ENCODE assay signal across 9 mouse cellular contexts in genomic region chr9:70671772-70672579, GRCm38 (mm10). TPM values are rescaled to one million over a fixed set of nuclear protein-coding genes. Genes with fewer than 3 reads are reported as not detected.
A peak's percentile ranks its signal among the peaks of the same experiment; 100 is the strongest.
DNase-seq lines count a peak whose midpoint lies in the region; ATAC-seq and TF ChIP-seq lines count a peak whose summit lies in the region.
"Had no signal": no experiment of that assay in that cellular context is flagged by ENCODE, and none has a peak within 500 bp of the region (broad histone marks: within the 10 kb centered on the region; RNA-seq: fewer than 3 reads in every experiment).

No protein-coding gene starts in this region.

- TF ChIP-seq POLR2A in MEL (IDR thresholded peaks at IDR 0.05; ENCODE audit: control insufficient read depth in 1 of 2, insufficient read depth in 1 of 2, low read depth in 1 of 2, low read length in 2 of 2, poor library complexity in 1 of 2), result no peak

- no peaks in the 10 kb centered on the region for H3K36me3 ChIP-seq in heart, embryonic 12.5 days
- H3K36me3 ChIP-seq in MEL (ENCODE audit: control insufficient read depth in 1 of 2, insufficient read depth in 2 of 2, low read length in 2 of 2), result peaks cover 0 to 30% of the 10 kb centered on the region in 2 experiments; a peak in 2 of 4 replicates
- no peaks in the 10 kb centered on the region for H3K36me3 ChIP-seq in heart, postnatal 0 days (replicated peaks; ENCODE audit: control insufficient read depth, insufficient read depth, low read length)
- no peaks in the 10 kb centered on the region for H3K36me3 ChIP-seq in hindbrain, embryonic 16.5 days (ENCODE audit: control insufficient read depth, insufficient read depth, low read length)
- H3K36me3 ChIP-seq: limb, embryonic 12.5 days had no signal

- H3K4me3 ChIP-seq in heart, embryonic 12.5 days, result no peak overlapping the region
- no peak overlapping the region for H3K4me3 ChIP-seq in MEL (ENCODE audit: control insufficient read depth in 1 of 2, insufficient read depth in 1 of 2, low read depth in 2 of 2, low read length in 2 of 2)
- no peak overlapping the region for H3K4me3 ChIP-seq in heart, postnatal 0 days (ENCODE audit: low read depth, low read length)
- H3K4me3 ChIP-seq in hindbrain, embryonic 16.5 days (ENCODE audit: low read length), result no peak overlapping the region
- H3K4me3 ChIP-seq: limb, embryonic 12.5 days had no signal

- no peak overlapping the region for H3K9ac ChIP-seq in heart, embryonic 12.5 days
- no peak overlapping the region for H3K9ac ChIP-seq in MEL (ENCODE audit: control insufficient read depth, low read depth, low read length, poor library complexity, severe bottlenecking)
- H3K9ac ChIP-seq in heart, postnatal 0 days (replicated peaks; ENCODE audit: low read depth, low read length), result no peak overlapping the region
- no peak overlapping the region for H3K9ac ChIP-seq in hindbrain, embryonic 16.5 days (ENCODE audit: low read depth, low read length)
- H3K9ac ChIP-seq: limb, embryonic 12.5 days had no signal

- no peak overlapping the region for H3K27ac ChIP-seq in heart, embryonic 12.5 days (ENCODE audit: poor library complexity, severe bottlenecking)
- no peak overlapping the region for H3K27ac ChIP-seq in MEL (ENCODE audit: control insufficient read depth, low read depth, low read length)
- H3K27ac ChIP-seq in heart, postnatal 0 days (ENCODE audit: low read depth), result no peak overlapping the region; the same call in 1 of the 2 replicates
- no peak overlapping the region for H3K27ac ChIP-seq in hindbrain, embryonic 16.5 days (ENCODE audit: low read depth, low read length)
- H3K27ac ChIP-seq: limb, embryonic 12.5 days had no signal

- H3K4me2 ChIP-seq in heart, embryonic 12.5 days, result no peak overlapping the region
- peak overlapping the region; percentile 28; the same call in 1 of the 2 replicates for H3K4me2 ChIP-seq in heart, postnatal 0 days (ENCODE audit: low read depth, low read length)
- H3K4me2 ChIP-seq in hindbrain, embryonic 16.5 days (ENCODE audit: low read length), result no peak overlapping the region
- H3K4me2 ChIP-seq: limb, embryonic 12.5 days had no signal

- H3K27me3 ChIP-seq in heart, embryonic 12.5 days (replicated peaks), result no peaks in the 10 kb centered on the region
- no peaks in the 10 kb centered on the region for H3K27me3 ChIP-seq in MEL (ENCODE audit: control insufficient read depth in 1 of 2, insufficient read depth in 2 of 2, low read length in 2 of 2)
- H3K27me3 ChIP-seq in heart, postnatal 0 days (ENCODE audit: control insufficient read depth, insufficient read depth, low read length), result no peaks in the 10 kb centered on the region
- H3K27me3 ChIP-seq in hindbrain, embryonic 16.5 days (replicated peaks; ENCODE audit: control insufficient read depth, insufficient read depth, low read length), result no peaks in the 10 kb centered on the region
- H3K27me3 ChIP-seq: limb, embryonic 12.5 days had no signal

- TF ChIP-seq RAD21 in MEL (IDR thresholded peaks at IDR 0.05; ENCODE audit: low read depth, low read length), result peak; percentile 62

- peak in 2 of 3 experiments; percentile 18 to 54; a peak in 3 of 6 replicates for TF ChIP-seq CTCF in MEL (IDR thresholded peaks at IDR 0.05 in 2 of 3, conservative IDR thresholded peaks at IDR 0.05 in 1 of 3; ENCODE audit: control insufficient read depth in 1 of 3, insufficient read depth in 1 of 3, low read depth in 2 of 3, low read length in 3 of 3, poor library complexity in 1 of 3, severe bottlenecking in 1 of 3)
- peak; percentile 64 for TF ChIP-seq CTCF in heart, postnatal 0 days (IDR thresholded peaks at IDR 0.05; ENCODE audit: low read depth)

- WGBS in heart, embryonic 12.5 days, result 34% methylated on average over 10 of the region's 10 CpGs
- 23% methylated on average over 10 of the region's 10 CpGs for WGBS in heart, postnatal 0 days
- 54% methylated on average over 10 of the region's 10 CpGs for WGBS in hindbrain, embryonic 16.5 days

- TF ChIP-seq EP300 in MEL (IDR thresholded peaks at IDR 0.05; ENCODE audit: low read depth in 1 of 2, low read length in 2 of 2), result no peak
- no peak for TF ChIP-seq EP300 in heart, postnatal 0 days (IDR thresholded peaks at IDR 0.05; ENCODE audit: low read depth)

- peak; percentile 78 for DNase-seq in heart, adult 11 months
- no peak for DNase-seq in MEL (ENCODE audit: low read depth, low spot score)
- peak; percentile 50 for DNase-seq in heart, postnatal 0 days (ENCODE audit: low spot score)
- DNase-seq in lung, adult 18-20 months, result peak; percentile 17 to 47
- peak; percentile 11 for DNase-seq in yolk sac, embryonic 10.5 days (ENCODE audit: low spot score)
- DNase-seq in frontal cortex, postnatal 14 days (ENCODE audit: low spot score in 2 of 2), result no peak

- no peaks in the 10 kb centered on the region for H3K79me2 ChIP-seq in MEL (ENCODE audit: control insufficient read depth, insufficient read depth, low read length, poor library complexity)

- no peak for ATAC-seq in heart, embryonic 12.5 days (ENCODE audit: insufficient number of reproducible peaks, low FRiP score)
- no peak for ATAC-seq in heart, postnatal 0 days (ENCODE audit: insufficient read depth, low read depth)
- ATAC-seq in hindbrain, embryonic 16.5 days, result no peak

- no peaks in the 10 kb centered on the region for H3K9me3 ChIP-seq in heart, embryonic 12.5 days (replicated peaks)
- no peaks in the 10 kb centered on the region for H3K9me3 ChIP-seq in MEL (replicated peaks; ENCODE audit: insufficient read depth, low read length)
- H3K9me3 ChIP-seq in heart, postnatal 0 days (replicated peaks; ENCODE audit: control insufficient read depth, low read length), result 0 out of 2 replicates have a peak, but pooled peaks cover 4% of the 10 kb centered on the region
- no peaks in the 10 kb centered on the region; the same call in 1 of the 2 replicates for H3K9me3 ChIP-seq in hindbrain, embryonic 16.5 days (ENCODE audit: control insufficient read depth, low read length)

- peaks cover 3% of the 10 kb centered on the region; the same call in 1 of the 2 replicates for H3K4me1 ChIP-seq in heart, embryonic 12.5 days (replicated peaks)
- peaks cover 12 to 28% of the 10 kb centered on the region in 2 experiments for H3K4me1 ChIP-seq in MEL (ENCODE audit: control insufficient read depth in 1 of 2, insufficient read depth in 2 of 2, low read length in 2 of 2)
- no peaks in the 10 kb centered on the region; the same call in 1 of the 2 replicates for H3K4me1 ChIP-seq in heart, postnatal 0 days (ENCODE audit: control insufficient read depth, insufficient read depth)
- no peaks in the 10 kb centered on the region for H3K4me1 ChIP-seq in hindbrain, embryonic 16.5 days (ENCODE audit: control insufficient read depth, insufficient read depth, low read depth, low read length)

TF ChIP-seq in MEL, 35 proteins besides CTCF, POLR2A, EP300 and RAD21:
- TF ChIP-seq SMC3 (IDR thresholded peaks at IDR 0.05; ENCODE audit: low read depth, low read length) (peak; percentile 42), ELF1 (IDR thresholded peaks at IDR 0.05; ENCODE audit: low read depth, low read length) (no peak), USF2 (IDR thresholded peaks at IDR 0.05; ENCODE audit: borderline replicate concordance in 1 of 2, insufficient read depth in 1 of 2, low read depth in 1 of 2, low read length in 2 of 2) (no peak), ZC3H11A (IDR thresholded peaks at IDR 0.05; ENCODE audit: low read depth, low read length) (peak; percentile 45)

RNA-seq across cellular contexts. Expression of gene Adam10, which starts 6.8 kb away (rescaled TPM):
- polyA plus RNA-seq in heart, embryonic 12.5 days (2016; fragmentation: Nextera tagmentation; extraction: Ambion mirVana), result 106 and 107 TPM in 2 replicates
- total RNA-seq in MEL (2012; rRNA removed), result 20.3 and 23.1 TPM in 2 replicates
- polyA plus RNA-seq in MEL (2012; ENCODE audit: insufficient read depth in 1 of 2, insufficient read length in 2 of 2, low read depth in 1 of 2, low replicate concordance in 2 of 2, missing spikeins in 1 of 2), result 100 to 1,000 TPM in 1 of 2 experiments, 10 to 100 TPM in 1; 52.0 to 127 TPM
- 15.0 and 20.2 TPM in 2 replicates for total RNA-seq in heart, postnatal 0 days (2014; rRNA removed; ENCODE audit: low replicate concordance)
- polyA plus RNA-seq in heart, postnatal 0 days (2015; fragmentation: Nextera tagmentation; extraction: Ambion mirVana), result 39.3 and 39.9 TPM in 2 replicates
- 46.7 and 53.7 TPM in 2 replicates for polyA plus RNA-seq in hindbrain, embryonic 16.5 days (2015; fragmentation: Nextera tagmentation; extraction: Ambion mirVana)

RNA-seq across cellular contexts. Expression of gene Mindy2, which starts 15.0 kb away (rescaled TPM):
- 14.7 and 16.1 TPM in 2 replicates for polyA plus RNA-seq in heart, embryonic 12.5 days (2016; fragmentation: Nextera tagmentation; extraction: Ambion mirVana)
- 6.3 and 7.8 TPM in 2 replicates for total RNA-seq in MEL (2012; rRNA removed)
- 1 to 10 TPM in 1 of 2 experiments, not detected in 1; 6.8 TPM for polyA plus RNA-seq in MEL (2012; ENCODE audit: insufficient read depth in 1 of 2, insufficient read length in 2 of 2, low read depth in 1 of 2, low replicate concordance in 2 of 2, missing spikeins in 1 of 2)
- total RNA-seq in heart, postnatal 0 days (2014; rRNA removed; ENCODE audit: low replicate concordance), result 15.3 and 20.8 TPM in 2 replicates
- polyA plus RNA-seq in heart, postnatal 0 days (2015; fragmentation: Nextera tagmentation; extraction: Ambion mirVana), result 9.0 and 9.2 TPM in 2 replicates
- 20.1 and 22.2 TPM in 2 replicates for polyA plus RNA-seq in hindbrain, embryonic 16.5 days (2015; fragmentation: Nextera tagmentation; extraction: Ambion mirVana)

RNA-seq across cellular contexts. Expression of gene Gm10642, which starts 15.9 kb away (rescaled TPM):
- polyA plus RNA-seq in heart, embryonic 12.5 days (2016; fragmentation: Nextera tagmentation; extraction: Ambion mirVana), result 0.36 and 0.54 TPM in 2 replicates
- 1.3 and 2.0 TPM in 2 replicates for total RNA-seq in MEL (2012; rRNA removed)
- polyA plus RNA-seq in MEL (2012; ENCODE audit: insufficient read depth in 1 of 2, insufficient read length in 2 of 2, low read depth in 1 of 2, low replicate concordance in 2 of 2, missing spikeins in 1 of 2), result 1 to 10 TPM in 1 of 2 experiments, not detected in 1; 1.3 TPM
- total RNA-seq in heart, postnatal 0 days (2014; rRNA removed; ENCODE audit: low replicate concordance), result 1.3 TPM in 1 of 2 replicates, not detected in the other
- 0.38 and 0.78 TPM in 2 replicates for polyA plus RNA-seq in heart, postnatal 0 days (2015; fragmentation: Nextera tagmentation; extraction: Ambion mirVana)
- 0.14 and 0.21 TPM in 2 replicates for polyA plus RNA-seq in hindbrain, embryonic 16.5 days (2015; fragmentation: Nextera tagmentation; extraction: Ambion mirVana)

Comparison
In these comparisons a context has a peak if more than half of its experiments do, and no peak if none do; other contexts are left out.
1. DNase-seq: peak in heart, adult 11 months (single experiment), heart, postnatal 0 days (single experiment), lung, adult 18-20 months (2 of 2) and yolk sac, embryonic 10.5 days (single experiment); none in MEL (single experiment) and frontal cortex, postnatal 14 days (0 of 2).